In genomic region chr9:109931257-109932171, GRCm38 (mm10) we compare ENCODE assay signal across 8 mouse cellular contexts. TPM values are rescaled to one million over a fixed set of nuclear protein-coding genes. Genes with fewer than 3 reads are reported as not detected.
DNase-seq lines count a peak whose midpoint lies in the region; ATAC-seq and TF ChIP-seq lines count a peak whose summit lies in the region.

Gene Map4 (plus strand): TSS chr9:109931460.

- peak within 1 kb of the TSS; percentile 93 for H3K9ac ChIP-seq in heart, embryonic 15.5 days
- H3K9ac ChIP-seq in liver, embryonic 14.5 days (replicated peaks): peak within 1 kb of the TSS; percentile 58
- H3K9ac ChIP-seq in neural tube, embryonic 11.5 days (ENCODE audit: low read length): peak within 1 kb of the TSS; percentile 84
- peak within 1 kb of the TSS; percentile 86 for H3K9ac ChIP-seq in stomach, postnatal 0 days (ENCODE audit: low read length)

- peak; percentile 46 for TF ChIP-seq CTCF in liver, embryonic 14.5 days (IDR thresholded peaks at IDR 0.05; ENCODE audit: low read depth)
- peak; percentile 70 for TF ChIP-seq CTCF in stomach, postnatal 0 days (IDR thresholded peaks at IDR 0.05; ENCODE audit: low read depth)

- peak within 1 kb of the TSS; percentile 96 for H3K27ac ChIP-seq in forebrain, embryonic 10.5 days
- peak within 1 kb of the TSS; percentile 99 for H3K27ac ChIP-seq in heart, embryonic 15.5 days
- 0 out of 2 replicates have a peak within 1 kb of the TSS, but pooled peaks have one; percentile 13 for H3K27ac ChIP-seq in liver, embryonic 14.5 days
- H3K27ac ChIP-seq in neural tube, embryonic 11.5 days (ENCODE audit: low read depth, low read length): peak within 1 kb of the TSS; percentile 89
- peak within 1 kb of the TSS; percentile 95 for H3K27ac ChIP-seq in stomach, postnatal 0 days (replicated peaks)

- peak; percentile 81 for DNase-seq in c-Kit-negative CD71-positive TER-119-positive erythroid progenitor cells, embryonic 14.5 days (ENCODE audit: low read depth, low spot score)
- DNase-seq in forebrain, embryonic 10.5 days (ENCODE audit: extremely low spot score, low spot score): peak; percentile 94
- peak; percentile 97 to 99 for DNase-seq in kidney, postnatal 25 days
- DNase-seq in liver, embryonic 14.5 days (ENCODE audit: low read depth in 3 of 3, low spot score in 3 of 3): peak; percentile 83 to 85 (median 85)
- DNase-seq in neural tube, embryonic 11.5 days (ENCODE audit: low spot score): peak; percentile 97
- DNase-seq in stomach, postnatal 0 days (ENCODE audit: low spot score): peak; percentile 98

- under 1% methylated on average over 94 of the region's 94 CpGs for WGBS in forebrain, embryonic 10.5 days
- under 1% methylated on average over 94 of the region's 94 CpGs for WGBS in heart, embryonic 15.5 days
- WGBS in liver, embryonic 14.5 days (ENCODE audit: insufficient replicate concordance): under 1% methylated on average over 93 of the region's 94 CpGs
- whole genome bisulfite sequencing in neural tube, embryonic 11.5 days: under 1% methylated on average over 91 of the region's 94 CpGs
- WGBS in stomach, postnatal 0 days: 0% methylated on average over 84 of the region's 94 CpGs

- no peaks in the 10 kb centered on the region for H3K36me3 ChIP-seq in forebrain, embryonic 10.5 days (replicated peaks)
- no peaks in the 10 kb centered on the region for H3K36me3 ChIP-seq in heart, embryonic 15.5 days
- no peaks in the 10 kb centered on the region for H3K36me3 ChIP-seq in liver, embryonic 14.5 days (replicated peaks; ENCODE audit: control insufficient read depth, insufficient read depth, low read depth)
- no peaks in the 10 kb centered on the region for H3K36me3 ChIP-seq in neural tube, embryonic 11.5 days (ENCODE audit: control insufficient read depth, insufficient read depth, low read length)
- H3K36me3 ChIP-seq in stomach, postnatal 0 days (ENCODE audit: control insufficient read depth, insufficient read depth, low read length): no peaks in the 10 kb centered on the region

- H3K4me1 ChIP-seq in forebrain, embryonic 10.5 days: peaks cover 21% of the 10 kb centered on the region
- H3K4me1 ChIP-seq in heart, embryonic 15.5 days (replicated peaks): peaks cover 20% of the 10 kb centered on the region
- H3K4me1 ChIP-seq in liver, embryonic 14.5 days (replicated peaks; ENCODE audit: control insufficient read depth in 2 of 2, insufficient read depth in 2 of 2, low read length in 1 of 2): peaks cover 0 to 2% of the 10 kb centered on the region in 2 experiments; a peak in 2 of 4 replicates
- H3K4me1 ChIP-seq in neural tube, embryonic 11.5 days (ENCODE audit: control insufficient read depth, insufficient read depth, low read length): peaks cover 6% of the 10 kb centered on the region
- H3K4me1 ChIP-seq in stomach, postnatal 0 days (replicated peaks; ENCODE audit: control insufficient read depth, insufficient read depth): no peaks in the 10 kb centered on the region

- TF ChIP-seq EP300 in liver, embryonic 14.5 days (IDR thresholded peaks at IDR 0.05; ENCODE audit: low read depth): no peak; the same call in 1 of the 2 replicates
- no peak for TF ChIP-seq EP300 in stomach, postnatal 0 days (optimal IDR thresholded peaks at IDR 0.05)

- peak; percentile 88 for ATAC-seq in CD4-positive, CD25-positive, alpha-beta regulatory T cell, adult 4 months
- ATAC-seq in heart, embryonic 15.5 days (replicated peaks; ENCODE audit: insufficient number of reproducible peaks, insufficient read depth, low FRiP score, low read depth): peak; percentile 98
- ATAC-seq in liver, embryonic 14.5 days (ENCODE audit: insufficient read depth): peak; percentile 98
- ATAC-seq in neural tube, embryonic 11.5 days (ENCODE audit: insufficient read depth, low FRiP score, low TSS enrichment): peak; percentile 98
- ATAC-seq in stomach, postnatal 0 days (ENCODE audit: low FRiP score, low TSS enrichment): peak; percentile 99

- H3K4me3 ChIP-seq in forebrain, embryonic 10.5 days: peak within 1 kb of the TSS; percentile 90
- H3K4me3 ChIP-seq in heart, embryonic 15.5 days: peak within 1 kb of the TSS; percentile 77
- H3K4me3 ChIP-seq in liver, embryonic 14.5 days (ENCODE audit: insufficient read depth in 1 of 2, low read depth in 2 of 2, low read length in 2 of 2): peak within 1 kb of the TSS; percentile 59 to 65
- peak within 1 kb of the TSS; percentile 75 for H3K4me3 ChIP-seq in neural tube, embryonic 11.5 days (ENCODE audit: low read depth, low read length)
- peak within 1 kb of the TSS; percentile 91 for H3K4me3 ChIP-seq in stomach, postnatal 0 days (ENCODE audit: low read depth, low read length)

- peak within 1 kb of the TSS; percentile 77 for H3K4me2 ChIP-seq in heart, embryonic 15.5 days
- peak within 1 kb of the TSS; percentile 86 for H3K4me2 ChIP-seq in liver, embryonic 14.5 days (ENCODE audit: low read depth)
- H3K4me2 ChIP-seq in neural tube, embryonic 11.5 days (ENCODE audit: low read depth): peak within 1 kb of the TSS; percentile 80
- peak within 1 kb of the TSS; percentile 93 for H3K4me2 ChIP-seq in stomach, postnatal 0 days (replicated peaks; ENCODE audit: low read depth)

- H3K9me3 ChIP-seq in forebrain, embryonic 10.5 days: no peaks in the 10 kb centered on the region
- no peaks in the 10 kb centered on the region for H3K9me3 ChIP-seq in heart, embryonic 15.5 days (replicated peaks)
- no peaks in the 10 kb centered on the region for H3K9me3 ChIP-seq in liver, embryonic 14.5 days (ENCODE audit: control insufficient read depth, low read length)
- H3K9me3 ChIP-seq in neural tube, embryonic 11.5 days (ENCODE audit: control insufficient read depth, low read length): no peaks in the 10 kb centered on the region
- H3K9me3 ChIP-seq in stomach, postnatal 0 days (ENCODE audit: control insufficient read depth, low read length): no peaks in the 10 kb centered on the region

- no peaks in the 10 kb centered on the region for H3K27me3 ChIP-seq in forebrain, embryonic 10.5 days (ENCODE audit: poor library complexity, severe bottlenecking)
- H3K27me3 ChIP-seq in heart, embryonic 15.5 days: no peaks in the 10 kb centered on the region
- H3K27me3 ChIP-seq in liver, embryonic 14.5 days (ENCODE audit: control insufficient read depth, insufficient read depth, low read length): peaks cover 12% of the 10 kb centered on the region
- no peaks in the 10 kb centered on the region for H3K27me3 ChIP-seq in neural tube, embryonic 11.5 days (ENCODE audit: control insufficient read depth, insufficient read depth, low read length)
- H3K27me3 ChIP-seq in stomach, postnatal 0 days (ENCODE audit: control insufficient read depth, insufficient read depth, low read length): no peaks in the 10 kb centered on the region

RNA-seq across cellular contexts. Expression of gene Map4, which starts in this region (rescaled TPM):
- polyA plus RNA-seq in CD4-positive, CD25-positive, alpha-beta regulatory T cell, adult 4 months (2017; shearing (Covaris generic)): 10 to 100 TPM; 36.8 to 41.0 TPM
- 49.6 and 52.2 TPM in 2 replicates for polyA plus RNA-seq in forebrain, embryonic 10.5 days (2016; fragmentation: Nextera tagmentation; extraction: Ambion mirVana)
- 77.6 and 88.1 TPM in 2 replicates for polyA plus RNA-seq in heart, embryonic 15.5 days (2015; fragmentation: Nextera tagmentation; extraction: Ambion mirVana)
- polyA plus RNA-seq in liver, embryonic 14.5 days (2012; rRNA removed): 13.5 and 16.0 TPM in 2 replicates
- polyA plus RNA-seq in liver, embryonic 14.5 days (2014; fragmentation: Nextera tagmentation; extraction: Ambion mirVana): 6.6 and 7.7 TPM in 2 replicates
- polyA plus RNA-seq in neural tube, embryonic 11.5 days (2014; fragmentation: Nextera tagmentation; extraction: Ambion mirVana): 116 and 129 TPM in 2 replicates
- polyA plus RNA-seq in stomach, postnatal 0 days (2015; fragmentation: Nextera tagmentation; extraction: Ambion mirVana): 25.4 and 28.1 TPM in 2 replicates

Comparison
In these comparisons a context has a peak if more than half of its experiments do, and no peak if none do; other contexts are left out.
1. Peak in every context shown above with its lines: DNase-seq, ATAC-seq, H3K4me3 ChIP-seq and H3K27ac ChIP-seq.
2. H3K27ac ChIP-seq: peak in every context shown above with its lines; median percentile 99 in heart, embryonic 15.5 days; 96 in forebrain, embryonic 10.5 days; 95 in stomach, postnatal 0 days; 89 in neural tube, embryonic 11.5 days; 13 in liver, embryonic 14.5 days.